Mouse (Mus musculus) midbrain, embryonic 16.5 days (tissue): Measurements from ENCODE around the gene Vps51. TPM values are rescaled to one million over a fixed set of nuclear protein-coding genes. Genes with fewer than 3 reads are reported as not detected.

ENCODE experiments used
- ATAC-seq: fragments of 200-750 bp; cut with Nextera tagmentation; 2 replicates; pipeline ENCODE4 v1.8.0; 2017; ENCODE audit warnings: moderate TSS enrichment
- H3K27ac ChIP-seq: fragments of 300-500 bp; sonication (generic); 2 replicates; pipeline ENCODE4 v1.5.1; 2014; ENCODE audit warnings: mild to moderate bottlenecking, low read length, mixed read lengths
- H3K27me3 ChIP-seq: fragments of 300-500 bp; sonication (generic); 2 replicates; pipeline ENCODE4 v1.6.1; 2014; ENCODE audit warnings: low read depth, low read length, mixed read lengths; ENCODE audit not compliant: control insufficient read depth, insufficient read depth
- H3K36me3 ChIP-seq: fragments of 300-500 bp; sonication (generic); 2 replicates; pipeline ENCODE4 v1.6.1; 2014; ENCODE audit warnings: mild to moderate bottlenecking, low read length, moderate library complexity, mixed read lengths; ENCODE audit not compliant: control insufficient read depth, insufficient read depth
- H3K4me1 ChIP-seq: fragments of 300-500 bp; sonication (generic); 2 replicates; pipeline ENCODE4 v1.6.1; 2014; ENCODE audit warnings: mild to moderate bottlenecking, low read length, mixed read lengths; ENCODE audit not compliant: control insufficient read depth, insufficient read depth
- H3K4me2 ChIP-seq: fragments of 300-500 bp; sonication (generic); 2 replicates; pipeline ENCODE4 v1.6.1; 2014; ENCODE audit warnings: mild to moderate bottlenecking, low read length, mixed read lengths
- H3K4me3 ChIP-seq: fragments of 300-500 bp; sonication (generic); 2 replicates; pipeline ENCODE4 v1.5.1; 2014; ENCODE audit warnings: low read depth, mild to moderate bottlenecking, low read length, moderate library complexity, mixed read lengths
- H3K9ac ChIP-seq: fragments of 300-500 bp; sonication (generic); 2 replicates; pipeline ENCODE4 v1.6.1; 2014; ENCODE audit warnings: low read depth, low read length, mixed read lengths
- H3K9me3 ChIP-seq: fragments of 300-500 bp; sonication (generic); replicated peaks from 2 replicates; pipeline ENCODE4 v1.6.1; 2014; ENCODE audit warnings: mild to moderate bottlenecking, low read length, mixed read lengths; ENCODE audit not compliant: control insufficient read depth, poor library complexity, severe bottlenecking
- WGBS: fragments of 180-500 bp; shearing (Covaris S2); extraction: QIAGEN DNeasy Blood & Tissue Kit; methylation state at CpG from one replicate; pipeline ENCODE4 v1.1.7; 2014; 5-methylcytosine and 5-hydroxymethylcytosine counted together
- polyA plus RNA-seq: library from polyadenylated mRNA; unstranded; fragments of >200 nt; fragmentation: Nextera tagmentation; extraction: Ambion mirVana; gene quantifications from 2 replicates; pipeline ENCODE4 v1.2.1, GENCODE M21; 2015

The Vps51 gene
- polyA plus RNA-seq, 1 experiment from 2014 or later: 93.9 TPM

DNA sequence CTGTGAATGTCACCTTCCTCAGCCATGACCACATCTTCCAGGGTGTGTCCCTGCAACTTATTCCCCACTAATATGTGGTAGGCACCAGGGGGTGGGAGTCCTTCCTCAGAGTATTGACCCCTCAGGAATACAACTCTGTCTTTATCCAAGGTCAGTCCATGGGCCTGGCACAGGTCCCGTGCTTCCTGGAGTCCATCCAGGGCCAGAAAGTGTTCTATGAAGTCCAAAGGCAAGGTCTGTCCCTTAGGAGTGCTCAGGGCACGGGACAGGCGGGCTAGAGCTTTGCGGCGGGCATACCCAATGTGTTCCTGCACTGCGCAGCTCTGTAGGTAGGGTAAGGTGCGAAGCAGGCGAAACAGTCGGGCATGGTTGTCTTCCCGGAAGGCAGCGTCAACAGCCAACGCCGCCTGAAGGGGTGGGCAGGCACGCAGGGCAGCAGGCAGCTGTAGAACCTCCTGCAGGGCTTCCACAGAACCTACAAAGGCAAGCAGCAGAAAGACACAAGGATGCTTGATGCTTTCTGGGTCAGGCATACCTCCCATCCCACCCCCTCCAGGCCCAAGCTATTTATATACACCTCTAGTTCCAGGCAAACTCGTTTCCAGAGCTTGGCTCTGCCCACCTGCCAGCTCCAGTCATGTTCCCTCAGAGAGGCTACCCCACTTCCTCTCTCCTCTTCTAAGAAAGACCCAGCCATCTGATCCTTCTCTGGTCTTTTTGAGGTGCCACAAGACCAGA lies 39.3 kb upstream of the Vps51 start:
- ATAC-seq: no peak
- Histone ChIP-seq H3K36me3 (peaks cover 19% of the 10 kb centered on the region), H3K4me1 (peaks cover 22% of the 10 kb centered on the region), H3K27ac (no peak overlapping the region), H3K9me3 (no peaks in the 10 kb centered on the region), H3K9ac (no peak overlapping the region), H3K27me3 (no peaks in the 10 kb centered on the region), H3K4me2 (no peak overlapping the region; the same call in 1 of the 2 replicates), H3K4me3 (no peak overlapping the region)
- 93% methylated on average over 15 of the region's 15 CpGs for WGBS

DNA sequence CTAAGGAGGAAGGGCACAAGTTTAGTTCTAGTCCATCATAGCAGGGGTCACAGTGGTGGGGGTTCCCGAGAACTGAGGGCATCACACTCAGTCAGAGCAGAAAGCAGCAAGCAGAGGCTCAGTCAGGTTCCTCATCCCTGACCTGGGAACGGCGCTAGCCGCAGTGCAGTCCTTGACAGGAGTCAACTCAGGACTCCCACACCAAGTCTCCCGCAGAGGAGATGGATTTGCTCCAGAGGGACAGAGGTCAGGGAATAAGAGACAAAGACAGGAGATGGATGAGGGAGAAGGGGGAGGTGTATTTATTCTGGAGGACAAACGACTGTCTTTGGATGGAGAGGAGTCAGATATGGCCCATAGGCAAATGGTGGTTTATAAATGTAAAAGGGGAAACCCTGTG lies 36.1 kb upstream of the Vps51 start:
- 71% methylated on average over 6 of the region's 6 CpGs for WGBS
- H3K27me3 ChIP-seq: no peaks in the 10 kb centered on the region

DNA sequence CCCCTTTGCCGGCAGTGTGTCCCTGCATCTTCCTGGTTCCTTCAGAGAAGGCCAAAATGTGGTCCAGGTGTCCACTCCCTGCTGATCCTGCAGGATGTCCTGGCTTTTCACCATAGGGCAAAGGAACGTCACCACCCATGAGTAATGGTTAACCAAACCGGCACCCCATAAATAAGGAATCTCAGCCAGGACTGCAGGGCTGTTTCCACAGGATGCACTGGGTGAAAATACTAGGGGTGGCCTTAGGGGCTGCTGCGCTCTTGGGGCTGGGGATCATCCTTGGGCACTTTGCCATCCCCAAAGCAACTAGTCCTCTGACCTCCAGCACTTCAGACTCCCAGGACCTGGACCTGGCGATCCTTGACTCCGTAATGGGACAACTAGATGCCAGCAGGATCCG lies 28.6 kb upstream of the Vps51 start, which contains the start of gene Naaladl1:
TSS of gene Naaladl1 (plus strand) at position 197 of the 400 bp plus-strand sequence.
- no peak within 1 kb of the TSS for H3K9ac ChIP-seq
- no peak for ATAC-seq
- no peaks in the 10 kb centered on the region for H3K4me1 ChIP-seq
- 88% methylated on average over 7 of the region's 7 CpGs for WGBS
- H3K36me3 ChIP-seq: no peaks in the 10 kb centered on the region
- no peaks in the 10 kb centered on the region for H3K27me3 ChIP-seq
- H3K4me3 ChIP-seq: no peak within 1 kb of the TSS
- no peak within 1 kb of the TSS for H3K4me2 ChIP-seq
- H3K27ac ChIP-seq: no peak within 1 kb of the TSS
- no peaks in the 10 kb centered on the region for H3K9me3 ChIP-seq

More for the DNA sequence above, 36.1 kb upstream of the Vps51 start:
- Histone ChIP-seq H3K27ac (no peak overlapping the region), H3K4me3 (no peak overlapping the region), H3K9me3 (no peaks in the 10 kb centered on the region), H3K9ac (no peak overlapping the region), H3K36me3 (peaks cover 17% of the 10 kb centered on the region), H3K4me1 (peaks cover 10% of the 10 kb centered on the region), H3K4me2 (no peak overlapping the region)
- ATAC-seq: no peak

DNA sequence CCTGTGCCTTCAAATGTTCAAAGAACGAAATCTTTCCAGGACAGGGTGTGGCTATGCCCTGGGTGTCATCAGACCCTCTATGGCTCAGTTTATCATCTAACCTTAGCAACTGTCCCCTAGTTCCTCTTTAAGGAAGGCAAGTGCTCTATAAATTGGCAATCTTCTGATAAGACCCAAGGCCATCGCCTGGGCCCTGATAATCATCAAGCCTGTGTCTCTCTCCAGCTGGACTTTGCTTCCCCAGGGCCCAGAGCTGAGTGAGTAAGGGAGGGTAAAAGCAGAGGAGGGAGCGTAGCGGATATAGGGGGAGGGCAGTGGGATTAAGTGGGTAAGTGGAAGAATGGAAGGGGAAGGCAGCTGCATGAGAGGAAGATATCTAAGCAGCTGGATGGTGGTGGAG lies 27.4 kb upstream of the Vps51 start:
- Histone ChIP-seq H3K4me2 (no peak overlapping the region), H3K27me3 (no peaks in the 10 kb centered on the region), H3K4me3 (no peak overlapping the region), H3K4me1 (no peaks in the 10 kb centered on the region), H3K27ac (no peak overlapping the region), H3K9ac (no peak overlapping the region), H3K9me3 (no peaks in the 10 kb centered on the region), H3K36me3 (no peaks in the 10 kb centered on the region)
- no peak for ATAC-seq
- 80% methylated on average over 4 of the region's 4 CpGs for WGBS

DNA sequence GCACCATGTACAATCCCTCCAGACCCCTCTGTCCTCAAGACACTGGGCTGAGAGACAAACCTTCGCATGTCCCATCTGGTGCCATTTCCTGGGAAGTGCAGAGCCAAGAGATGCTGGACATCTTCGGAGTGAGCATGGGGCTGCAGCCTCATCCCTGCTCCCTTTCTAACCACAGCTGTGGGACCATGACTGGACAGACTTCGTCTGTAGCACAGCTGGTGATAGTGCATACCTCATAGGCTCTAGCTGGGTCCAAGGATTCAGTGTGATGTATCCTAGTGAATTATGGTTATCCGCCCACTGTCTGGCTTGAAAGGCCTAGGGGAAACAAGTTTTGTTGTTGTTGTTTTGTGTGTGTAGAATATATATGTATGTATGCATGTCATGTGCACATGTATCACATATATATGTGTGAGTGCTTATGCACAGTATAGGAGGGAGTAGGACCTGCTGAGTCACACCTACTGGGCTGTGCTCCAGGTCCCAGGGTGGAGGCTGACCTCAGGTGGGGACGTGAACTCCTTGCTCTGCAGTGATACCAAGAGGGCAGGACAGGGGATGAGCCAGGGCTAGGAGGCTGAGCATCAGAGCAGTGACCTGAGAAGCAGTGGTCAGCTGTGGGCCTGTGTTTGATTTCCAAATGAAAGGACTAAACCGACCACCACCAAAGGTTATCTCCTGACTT lies 25.3 kb upstream of the Vps51 start:
- no peak overlapping the region for H3K9ac ChIP-seq
- no peaks in the 10 kb centered on the region for H3K36me3 ChIP-seq
- no peaks in the 10 kb centered on the region for H3K27me3 ChIP-seq
- no peaks in the 10 kb centered on the region for H3K4me1 ChIP-seq
- H3K4me3 ChIP-seq: no peak overlapping the region
- H3K9me3 ChIP-seq: no peaks in the 10 kb centered on the region
- ATAC-seq: no peak
- no peak overlapping the region for H3K27ac ChIP-seq
- H3K4me2 ChIP-seq: no peak overlapping the region
- 82% methylated on average over 6 of the region's 6 CpGs for WGBS

DNA sequence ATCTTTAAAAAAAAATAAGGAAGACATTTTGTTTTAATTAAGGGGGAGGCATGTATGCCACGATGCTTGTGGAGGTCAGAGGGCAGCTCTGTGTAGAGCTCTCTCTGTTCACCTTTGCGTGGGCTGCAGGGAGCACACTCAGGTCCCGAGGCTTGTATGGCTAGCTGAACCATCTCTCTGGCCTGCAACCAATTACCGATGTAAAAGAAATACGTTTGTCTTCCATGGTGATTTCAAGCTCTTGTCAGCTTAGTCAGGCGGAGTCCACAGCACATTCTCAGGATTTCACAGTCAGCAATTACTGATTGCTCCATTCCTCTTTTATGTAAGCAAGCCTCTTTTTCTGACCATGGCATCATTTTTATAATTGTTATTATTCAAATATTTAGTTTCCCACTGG lies 24.2 kb upstream of the Vps51 start:
- Histone ChIP-seq H3K9me3 (no peaks in the 10 kb centered on the region), H3K27me3 (no peaks in the 10 kb centered on the region), H3K4me2 (no peak overlapping the region), H3K4me1 (no peaks in the 10 kb centered on the region), H3K27ac (no peak overlapping the region), H3K4me3 (no peak overlapping the region), H3K36me3 (no peaks in the 10 kb centered on the region), H3K9ac (no peak overlapping the region)
- no peak for ATAC-seq
- WGBS: 78% methylated on average over 6 of the region's 6 CpGs

DNA sequence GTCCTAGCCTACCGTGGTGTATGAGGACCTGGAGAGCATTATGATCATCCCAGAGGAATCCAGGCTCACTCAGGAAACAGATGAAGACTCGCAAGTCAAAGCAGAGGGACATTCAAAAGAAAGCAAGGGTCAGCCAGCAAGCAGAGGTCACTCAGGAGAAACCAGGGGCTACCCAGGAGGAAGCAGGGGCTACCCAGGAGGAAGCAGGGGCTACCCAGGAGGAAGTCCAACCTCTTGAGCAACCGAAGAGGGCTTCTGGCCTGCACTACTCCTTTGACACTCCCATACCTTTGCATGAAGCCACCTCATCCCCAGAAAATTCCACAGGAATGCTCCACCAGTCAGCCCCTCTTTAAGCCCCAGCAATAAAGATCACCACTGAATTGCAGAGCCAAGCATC lies 20.8 kb upstream of the Vps51 start:
- Histone ChIP-seq H3K27me3 (no peaks in the 10 kb centered on the region), H3K9ac (no peak overlapping the region), H3K4me2 (no peak overlapping the region), H3K27ac (no peak overlapping the region), H3K4me3 (no peak overlapping the region), H3K36me3 (no peaks in the 10 kb centered on the region), H3K9me3 (no peaks in the 10 kb centered on the region), H3K4me1 (no peaks in the 10 kb centered on the region)
- ATAC-seq: no peak
- WGBS: 91% methylated on average over 3 of the region's 3 CpGs

DNA sequence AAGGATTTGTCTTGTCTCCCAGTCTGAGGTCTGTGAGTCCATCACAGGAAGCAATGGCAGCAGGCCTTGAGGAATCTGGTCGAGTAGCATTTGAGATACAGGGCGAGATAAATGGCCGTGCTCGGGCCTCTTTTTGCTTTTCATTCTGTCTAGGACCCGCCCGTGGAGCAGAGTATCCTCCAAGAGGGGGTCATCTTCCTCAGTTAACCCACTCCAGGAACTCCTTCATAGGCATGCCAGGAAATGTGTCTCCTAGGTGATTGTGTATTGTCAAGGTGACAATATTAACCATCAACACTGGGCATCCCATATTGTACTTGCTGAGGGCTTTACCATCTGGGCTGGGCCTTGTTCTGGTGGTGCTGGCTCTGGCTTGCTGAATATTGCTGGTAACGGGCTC lies 17.1 kb upstream of the Vps51 start, which contains the start of gene AC131692.1:
TSS of gene AC131692.1 (plus strand) at position 301 of the 400 bp plus-strand sequence.
- H3K27ac ChIP-seq: no peak within 1 kb of the TSS
- H3K27me3 ChIP-seq: no peaks in the 10 kb centered on the region
- no peak within 1 kb of the TSS for H3K4me3 ChIP-seq
- no peak for ATAC-seq
- WGBS: 91% methylated on average over 7 of the region's 7 CpGs
- no peak within 1 kb of the TSS for H3K9ac ChIP-seq
- H3K36me3 ChIP-seq: no peaks in the 10 kb centered on the region
- no peaks in the 10 kb centered on the region for H3K4me1 ChIP-seq
- no peaks in the 10 kb centered on the region for H3K9me3 ChIP-seq
- H3K4me2 ChIP-seq: no peak within 1 kb of the TSS

DNA sequence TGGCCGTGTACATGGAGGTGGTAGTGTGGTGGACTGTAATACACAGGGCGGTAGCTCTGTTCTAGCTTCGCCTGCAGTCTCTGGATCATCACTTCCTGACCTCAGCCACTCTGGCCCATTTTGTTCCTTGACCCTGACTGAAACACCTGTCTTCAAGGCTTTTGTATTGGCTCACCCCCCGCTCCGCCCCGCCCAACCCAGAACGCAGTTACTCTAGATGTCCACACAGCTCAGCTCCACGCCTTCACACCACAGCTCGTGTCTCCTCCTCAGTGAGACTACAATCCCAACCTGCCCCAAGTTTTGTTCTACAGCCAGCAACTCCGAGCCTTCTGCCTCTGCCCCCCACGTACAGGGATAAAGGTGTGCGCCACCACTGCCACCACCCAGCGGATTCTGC lies 11.8 kb upstream of the Vps51 start:
- H3K4me1 ChIP-seq: peaks cover 12% of the 10 kb centered on the region
- H3K27me3 ChIP-seq: no peaks in the 10 kb centered on the region
- no peak overlapping the region for H3K4me2 ChIP-seq
- WGBS: 94% methylated on average over 13 of the region's 13 CpGs
- H3K9ac ChIP-seq: no peak overlapping the region
- no peaks in the 10 kb centered on the region for H3K9me3 ChIP-seq
- H3K4me3 ChIP-seq: no peak overlapping the region
- H3K36me3 ChIP-seq: no peaks in the 10 kb centered on the region
- no peak overlapping the region for H3K27ac ChIP-seq
- no peak for ATAC-seq
